Mouse (Mus musculus): ENCODE measurements at regions not wholly inside any gene's neighbourhood (a gene's known extent, or its start where the extent isn't known, plus 50 kb on each side); places are given as distances from the start of the nearest gene placed in this dataset.
"Not testable (repeated sequence)": the region's sequence is repeated elsewhere in the genome, so short reads cannot be mapped to it uniquely, and the experiment has no call there.

DNA sequence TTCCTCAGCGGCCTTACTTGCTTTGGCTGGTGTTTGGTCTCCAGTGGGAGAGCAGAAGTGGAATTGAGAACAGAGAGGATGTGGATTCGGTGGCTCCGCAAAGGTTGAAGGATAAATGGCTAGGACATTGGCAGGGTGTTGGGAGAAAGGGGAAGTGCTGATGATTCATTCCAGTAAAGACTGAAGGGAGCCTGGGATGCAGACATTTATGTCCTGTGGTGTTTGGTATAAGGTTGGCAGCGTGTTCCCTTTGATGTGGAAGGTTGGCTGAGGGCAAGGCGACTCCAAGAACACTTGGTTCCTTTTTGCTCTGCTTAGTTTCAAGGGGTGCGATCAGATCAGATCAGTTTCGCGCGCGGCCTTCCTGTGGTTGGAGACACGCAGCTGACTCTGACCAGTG, 136.5 kb upstream of the Stt3b start:
- Histone ChIP-seq H3K27ac (no peak overlapping the region), H3K4me3 (no peak overlapping the region)
- TF ChIP-seq CTCF (conservative IDR thresholded peaks at IDR 0.05) = no peak
- DNase-seq (ENCODE audit: low spot score in 2 of 2) = no peak

GRCm38 (mm10) chr9:115450741-115451320, 140.6 kb upstream of the Stt3b start:
- no peak for DNase-seq (ENCODE audit: low spot score in 2 of 2)
- Histone ChIP-seq H3K27ac (no peak overlapping the region), H3K4me3 (no peak overlapping the region)
- no peak for TF ChIP-seq CTCF (conservative IDR thresholded peaks at IDR 0.05)

DNA sequence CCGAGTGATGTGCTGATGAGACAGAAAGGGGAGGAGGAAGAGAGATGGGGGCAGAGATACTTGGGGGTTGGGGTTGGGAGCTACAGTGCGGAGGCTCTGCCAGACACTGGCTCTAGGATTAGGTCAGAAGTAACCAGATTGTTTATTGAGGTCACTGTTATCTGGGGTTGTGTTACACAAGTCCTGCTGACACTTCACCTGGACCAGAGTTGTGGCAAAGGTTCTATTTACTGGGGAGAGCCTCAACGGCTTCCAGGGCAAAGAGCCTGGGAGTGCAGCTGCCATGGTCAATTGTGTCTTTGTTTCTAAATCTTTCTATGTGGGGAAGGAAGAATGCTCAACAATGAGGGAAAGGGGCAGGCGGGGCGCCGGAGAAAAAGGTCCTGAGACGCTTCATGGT, 144.6 kb upstream of the Stt3b start:
- no peak overlapping the region for H3K27ac ChIP-seq
- no peak for TF ChIP-seq CTCF (conservative IDR thresholded peaks at IDR 0.05)
- no peak for DNase-seq (ENCODE audit: low spot score in 2 of 2)
- no peak overlapping the region for H3K4me3 ChIP-seq

- Histone ChIP-seq H3K4me3 (no peak overlapping the region), H3K27ac (no peak overlapping the region)
- no peak for TF ChIP-seq CTCF (conservative IDR thresholded peaks at IDR 0.05)
Measured at GRCm38 (mm10) chr9:115456121-115456520, 145.9 kb upstream of the Stt3b start.

GRCm38 (mm10) chr9:115456638-115457037, 146.4 kb upstream of the Stt3b start:
- TF ChIP-seq CTCF (conservative IDR thresholded peaks at IDR 0.05) = no peak
- Histone ChIP-seq H3K4me3 (no peak overlapping the region), H3K27ac (no peak overlapping the region)
- DNase-seq (ENCODE audit: low spot score in 2 of 2) = no peak

More at GRCm38 (mm10) chr9:115456121-115456520, 145.9 kb upstream of the Stt3b start:
- no peak for DNase-seq (ENCODE audit: low spot score in 2 of 2)

- Histone ChIP-seq H3K27ac (no peak overlapping the region), H3K4me3 (no peak overlapping the region)
- no peak for DNase-seq (ENCODE audit: low spot score in 2 of 2)
- no peak for TF ChIP-seq CTCF (conservative IDR thresholded peaks at IDR 0.05)
Measured at GRCm38 (mm10) chr9:115457889-115458710, 147.9 kb upstream of the Stt3b start.

GRCm38 (mm10) chr9:115459075-115459474, 148.9 kb upstream of the Stt3b start:
- DNase-seq (ENCODE audit: low spot score in 2 of 2); H3K4me3 ChIP-seq; H3K27ac ChIP-seq: not testable (repeated sequence)

GRCm38 (mm10) chr9:115465326-115465725, 155.1 kb upstream of the Stt3b start:
- Histone ChIP-seq H3K27ac (no peak overlapping the region), H3K4me3 (no peak overlapping the region)
- no peak for TF ChIP-seq CTCF (conservative IDR thresholded peaks at IDR 0.05)
- no peak for DNase-seq (ENCODE audit: low spot score in 2 of 2)

DNA sequence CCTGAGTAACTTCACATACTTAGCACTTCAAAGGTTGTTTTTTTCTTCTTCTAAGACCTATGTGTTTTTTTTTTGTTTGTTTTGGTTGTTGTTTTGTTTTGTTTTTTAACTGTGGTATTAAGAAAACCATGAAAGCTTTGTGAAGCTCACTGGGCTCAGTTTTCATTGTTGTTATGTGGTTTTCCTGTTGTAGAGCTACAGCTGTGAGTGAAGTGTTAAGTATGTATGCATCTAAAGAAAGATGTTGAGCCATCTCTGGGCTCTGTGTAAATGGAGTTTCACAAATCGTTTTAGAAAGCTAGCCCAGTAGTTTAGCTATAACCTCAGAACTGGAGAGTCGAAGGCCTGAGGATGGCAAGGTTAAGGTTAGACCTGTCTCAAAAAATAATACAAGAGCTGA, 158.4 kb upstream of the Stt3b start:
- no peak overlapping the region for H3K27ac ChIP-seq
- no peak for TF ChIP-seq CTCF (conservative IDR thresholded peaks at IDR 0.05)
- no peak overlapping the region for H3K4me3 ChIP-seq
- no peak for DNase-seq (ENCODE audit: low spot score in 2 of 2)

DNA sequence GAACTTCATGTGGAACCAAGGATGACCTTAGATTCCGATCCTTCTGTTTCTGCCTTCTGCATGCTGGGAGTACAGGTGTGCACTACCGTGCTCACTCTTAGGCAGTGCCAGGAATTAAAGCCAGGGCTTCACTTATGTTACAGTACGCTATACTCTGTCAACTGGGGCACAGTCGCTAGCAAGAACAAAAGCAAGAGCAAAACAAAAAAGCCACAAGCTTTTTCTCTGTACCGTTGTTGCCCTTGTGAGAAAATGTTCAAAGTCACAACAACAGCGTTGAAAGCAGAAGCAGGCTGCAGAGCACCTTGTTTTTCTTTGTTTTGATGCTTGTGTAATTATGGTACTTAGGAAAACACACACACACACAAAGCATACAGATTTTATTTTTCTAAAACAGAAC, 161.4 kb upstream of the Stt3b start:
- Histone ChIP-seq H3K4me3 (no peak overlapping the region), H3K27ac (no peak overlapping the region)
- TF ChIP-seq CTCF (conservative IDR thresholded peaks at IDR 0.05) = no peak
- DNase-seq (ENCODE audit: low spot score in 2 of 2) = no peak

DNA sequence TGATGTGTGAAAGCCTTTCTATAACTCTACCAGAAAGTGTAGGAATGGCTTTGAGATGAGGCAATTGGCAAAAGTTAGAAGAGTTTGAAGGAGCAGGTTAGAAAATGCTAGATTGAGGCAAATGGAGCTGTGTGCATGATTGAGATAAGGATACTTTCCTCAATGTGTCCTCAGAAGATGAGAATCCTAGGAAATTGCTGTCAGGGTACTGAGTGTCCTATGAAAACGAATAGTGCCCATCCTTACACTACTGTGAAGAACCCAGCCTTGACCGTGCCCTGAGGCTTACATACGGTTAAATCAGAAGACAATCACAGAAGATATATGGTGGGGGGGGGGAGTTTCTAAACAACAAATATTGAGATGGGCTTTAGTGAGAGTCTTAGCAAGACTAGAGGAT, 162.8 kb upstream of the Stt3b start:
- Histone ChIP-seq H3K27ac (no peak overlapping the region), H3K4me3 (no peak overlapping the region)
- no peak for DNase-seq (ENCODE audit: low spot score in 2 of 2)
- no peak for TF ChIP-seq CTCF (conservative IDR thresholded peaks at IDR 0.05)

DNA sequence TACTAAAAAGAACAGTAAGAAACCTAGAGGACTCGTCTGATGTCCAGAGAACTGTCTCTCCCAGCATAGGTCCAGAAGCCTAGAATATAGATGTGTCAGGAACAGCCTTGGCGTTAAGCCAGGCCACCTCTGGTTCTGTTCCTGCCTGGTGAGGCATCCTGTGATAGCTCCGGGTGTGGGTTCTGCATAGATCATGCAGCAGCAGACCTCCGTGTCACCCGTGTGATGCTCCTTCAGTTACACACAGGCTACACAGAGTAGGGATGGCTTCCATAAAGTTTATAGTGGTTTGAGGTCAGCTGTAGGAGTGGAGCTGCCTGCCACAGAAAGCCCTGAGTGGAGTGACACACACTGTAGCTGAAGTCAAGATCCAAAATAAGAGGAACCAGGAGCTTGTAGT, 163.6 kb upstream of the Stt3b start:
- no peak overlapping the region for H3K4me3 ChIP-seq
- no peak for DNase-seq (ENCODE audit: low spot score in 2 of 2)
- H3K27ac ChIP-seq = no peak overlapping the region
- no peak for TF ChIP-seq CTCF (conservative IDR thresholded peaks at IDR 0.05)

- Histone ChIP-seq H3K4me3 (no peak overlapping the region), H3K27ac (no peak overlapping the region)
- no peak for TF ChIP-seq CTCF (conservative IDR thresholded peaks at IDR 0.05)
- no peak for DNase-seq (ENCODE audit: low spot score in 2 of 2)
Measured at GRCm38 (mm10) chr9:115474342-115474741, 164.1 kb upstream of the Stt3b start.

DNA sequence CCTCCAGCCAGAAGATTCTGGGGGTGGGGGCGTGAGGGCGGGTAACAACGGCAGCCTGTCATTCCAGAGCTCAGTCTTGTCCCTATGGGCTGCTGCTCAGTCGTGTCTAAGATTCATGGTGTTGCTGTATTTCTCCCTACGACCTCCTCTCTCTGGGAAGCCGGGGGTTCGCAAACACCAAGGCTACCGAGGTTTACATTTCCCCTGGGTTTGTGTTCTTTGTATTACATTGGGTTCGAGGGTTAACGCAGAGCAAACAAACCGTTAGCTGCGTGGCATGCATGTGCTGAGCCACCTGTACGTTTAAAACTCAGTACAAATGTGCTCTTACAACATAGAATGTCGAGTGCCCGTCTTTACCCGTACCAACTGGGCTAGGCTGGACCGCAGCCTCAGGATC, 166.0 kb upstream of the Stt3b start:
- no peak for TF ChIP-seq CTCF (conservative IDR thresholded peaks at IDR 0.05)
- no peak overlapping the region for H3K4me3 ChIP-seq
- H3K27ac ChIP-seq = no peak overlapping the region
- DNase-seq (ENCODE audit: low spot score in 2 of 2) = no peak
